Mouse (Mus musculus): ENCODE results near the gene Nploc4.
A peak's percentile ranks its signal among the peaks of the same experiment; 100 is the strongest.

- TF ChIP-seq CTCF (conservative IDR thresholded peaks at IDR 0.05; ENCODE audit: low read length) (peak; percentile 16), POU5F1 (IDR thresholded peaks at IDR 0.05; ENCODE audit: borderline replicate concordance, low read length) (no peak), NANOG (IDR thresholded peaks at IDR 0.05; ENCODE audit: borderline replicate concordance, low read length) (no peak)
Observed at GRCm38 (mm10) chr11:120378611-120379540, 58.6 kb downstream of the Nploc4 start, which contains the start of gene Faap100.

All from E14TG2a.4 (cell line).